8 mouse cellular contexts compared by ENCODE assay signal in the genomic region with DNA sequence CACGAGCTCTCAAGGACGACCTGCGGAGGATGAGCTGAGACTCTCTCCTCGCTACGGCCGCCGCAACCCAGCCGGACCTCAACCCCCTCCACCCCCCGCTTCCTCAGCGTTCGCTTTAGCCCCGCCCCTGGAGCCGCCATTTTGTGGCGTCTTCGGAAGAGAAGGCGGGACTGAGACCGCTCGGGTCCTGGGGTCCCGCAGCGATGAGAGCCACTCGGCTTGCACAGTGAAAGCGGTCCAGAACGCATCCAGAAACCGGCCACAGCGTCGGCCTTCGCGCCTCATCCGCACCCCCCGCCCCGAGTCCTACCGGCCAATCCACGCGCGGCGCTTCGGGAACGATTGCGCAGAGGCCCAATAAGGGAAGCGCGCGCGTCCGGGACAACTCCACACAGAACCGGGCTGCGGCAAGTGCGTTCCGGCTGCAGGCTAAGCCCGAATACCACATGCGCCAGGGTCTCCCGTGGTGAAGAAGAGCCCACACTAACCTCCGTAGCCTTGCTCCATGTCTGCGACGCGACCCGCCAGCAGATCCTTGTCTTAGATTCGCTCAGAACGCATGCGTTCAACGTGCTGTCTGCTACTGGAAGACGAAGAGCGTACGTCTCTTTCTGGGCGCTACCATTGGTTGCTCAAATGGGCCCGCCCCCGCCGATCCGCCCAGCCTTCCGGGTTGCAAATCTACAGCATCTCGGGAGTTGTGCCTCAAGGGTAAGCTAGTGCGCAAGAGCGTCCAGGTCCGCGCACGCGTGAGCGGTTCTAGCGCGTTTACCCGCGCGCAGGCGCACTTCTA. TPM values are rescaled to one million over a fixed set of nuclear protein-coding genes. Genes with fewer than 3 reads are reported as not detected.
DNase-seq lines count a peak whose midpoint lies in the region; ATAC-seq and TF ChIP-seq lines count a peak whose summit lies in the region.

A gene (minus strand): TSS at position 642 of the 793 bp plus-strand sequence.

- peak within 1 kb of the TSS; percentile 95 for H3K9ac ChIP-seq in hindbrain, postnatal 0 days (replicated peaks; ENCODE audit: low read length)

- H3K36me3 ChIP-seq in hindbrain, postnatal 0 days (ENCODE audit: insufficient read depth, low read length): peaks cover 21% of the 10 kb centered on the region; the same call in 1 of the 2 replicates

- H3K4me1 ChIP-seq in hindbrain, postnatal 0 days (ENCODE audit: insufficient read depth, low read length): no peaks in the 10 kb centered on the region; the same call in 1 of the 2 replicates

- H3K27ac ChIP-seq in gastrocnemius, adult 2 months: peak within 1 kb of the TSS; percentile 97
- peak within 1 kb of the TSS; percentile 98 for H3K27ac ChIP-seq in hindbrain, postnatal 0 days
- H3K27ac ChIP-seq in left cerebral cortex, adult 2 months: peak within 1 kb of the TSS; percentile 98

- intact Hi-C loops in gastrocnemius, adult 2 months (cut with DNase I): loop anchor here (5.0 kb wide), 1 partner anchor 38 kb away; a partner anchor contains a TSS
- intact Hi-C loops in left cerebral cortex, adult 2 months (cut with DNase I): no loop called here

- peak within 1 kb of the TSS; percentile 71 for H3K4me2 ChIP-seq in hindbrain, postnatal 0 days (ENCODE audit: low read depth, low read length)

- DNase-seq in ZHBTc4 (ENCODE audit: low read depth, low spot score): peak; percentile 100
- peak; percentile 98 for DNase-seq in gastrocnemius, adult 2 months
- DNase-seq in hindbrain, postnatal 0 days (ENCODE audit: low spot score): peak; percentile 99
- peak; percentile 97 to 99 for DNase-seq in left cerebral cortex, adult 2 months (ENCODE audit: extremely low spot score in 1 of 2, low spot score in 2 of 2)
- peak; percentile 99 for DNase-seq in right cerebral cortex, adult 2 months (ENCODE audit: low spot score in 2 of 2)
- peak; percentile 98 for DNase-seq in urinary bladder, postnatal 14 days (ENCODE audit: low spot score)

- H3K4me3 ChIP-seq in gastrocnemius, adult 2 months: peak within 1 kb of the TSS; percentile 86
- H3K4me3 ChIP-seq in hindbrain, postnatal 0 days (ENCODE audit: low read length): peak within 1 kb of the TSS; percentile 90
- peak within 1 kb of the TSS; percentile 93 for H3K4me3 ChIP-seq in left cerebral cortex, adult 2 months

- ATAC-seq in common myeloid progenitor, adult 5-6 weeks (replicated peaks; ENCODE audit: low read depth, poor library complexity, severe bottlenecking): peak; percentile 89
- ATAC-seq in hindbrain, postnatal 0 days: peak; percentile 98
- peak; percentile 93 for ATAC-seq in megakaryocyte, adult 5-6 weeks (ENCODE audit: poor library complexity, severe bottlenecking)

- H3K27me3 ChIP-seq in hindbrain, postnatal 0 days (ENCODE audit: insufficient read depth, low read length): no peaks in the 10 kb centered on the region

- H3K9me3 ChIP-seq in hindbrain, postnatal 0 days (ENCODE audit: low read length): no peaks in the 10 kb centered on the region

- WGBS in hindbrain, postnatal 0 days: under 1% methylated on average over 83 of the region's 83 CpGs

- no peak for TF ChIP-seq CTCF in gastrocnemius, adult 2 months (IDR thresholded peaks at IDR 0.05)
- TF ChIP-seq CTCF in hindbrain, postnatal 0 days (IDR thresholded peaks at IDR 0.05; ENCODE audit: low read depth): no peak; the same call in 1 of the 2 replicates
- no peak for TF ChIP-seq CTCF in left cerebral cortex, adult 2 months (IDR thresholded peaks at IDR 0.05)

RNA-seq across cellular contexts. Expression of the gene that starts here (rescaled TPM):
- total RNA-seq in common myeloid progenitor, adult 5-6 weeks (2017): 146 and 161 TPM in 2 replicates
- total RNA-seq in gastrocnemius, adult 2 months (2021): 10 to 100 TPM; 33.2 to 40.2 TPM
- 94.4 and 108 TPM in 2 replicates for total RNA-seq in hindbrain, postnatal 0 days (2014; rRNA removed)
- 66.4 and 75.2 TPM in 2 replicates for polyA plus RNA-seq in hindbrain, postnatal 0 days (2015; fragmentation: Nextera tagmentation; extraction: Ambion mirVana)
- total RNA-seq in left cerebral cortex, adult 2 months (2021): 100 to 1,000 TPM in 1 of 2 experiments, 10 to 100 TPM in 1; 99.6 to 110 TPM
- 43.5 and 49.8 TPM in 2 replicates for total RNA-seq in megakaryocyte, adult 5-6 weeks (2015)
- total RNA-seq in megakaryocyte, adult 5-6 weeks (2017): 91.5 and 103 TPM in 2 replicates

Comparison
In these comparisons a context has a peak if more than half of its experiments do, and no peak if none do; other contexts are left out.
1. Peak in every context shown above with its lines: DNase-seq, ATAC-seq, H3K4me3 ChIP-seq and H3K27ac ChIP-seq.